Mouse (Mus musculus): ENCODE measurements at regions not wholly inside any gene's neighbourhood (a gene's known extent, or its start where the extent isn't known, plus 50 kb on each side); places are given as distances from the start of the nearest gene placed in this dataset.
A peak's percentile ranks its signal among the peaks of the same experiment; 100 is the strongest.

DNA sequence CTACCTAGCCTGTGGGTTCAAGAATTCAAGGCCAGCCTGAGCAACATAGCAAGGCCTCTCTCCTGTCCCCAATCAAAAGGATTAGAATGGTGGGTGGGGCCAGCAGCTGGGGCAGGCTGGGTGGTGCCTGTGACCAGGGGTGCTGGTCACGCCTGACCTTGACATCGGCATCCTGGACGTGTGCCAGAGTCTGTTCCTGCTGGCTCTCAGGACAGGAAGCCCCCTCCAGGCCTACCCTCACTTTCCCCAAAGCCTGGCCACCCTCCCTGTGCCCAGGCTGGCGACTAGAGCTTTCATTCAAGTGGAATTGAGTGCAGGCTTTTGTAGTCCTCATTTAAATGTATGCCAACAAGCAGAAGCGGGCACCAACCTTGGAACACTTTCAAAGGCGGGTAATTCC lies 73.7 kb upstream of the Nkd1 start:
- DNase-seq, result no peak
- no peak overlapping the region for H3K4me3 ChIP-seq (ENCODE audit: insufficient read depth, low read depth, low read length)
- no peak overlapping the region for H3K27ac ChIP-seq (ENCODE audit: insufficient read depth, low read depth, low read length)
- H3K27me3 ChIP-seq (replicated peaks; ENCODE audit: control insufficient read depth, insufficient read depth, low read length), result no peaks in the 10 kb centered on the region
- WGBS, result 43% methylated on average over 6 of the region's 6 CpGs
- no peaks in the 10 kb centered on the region for H3K36me3 ChIP-seq (ENCODE audit: control insufficient read depth, insufficient read depth, low read length)
- H3K4me1 ChIP-seq (ENCODE audit: control insufficient read depth, insufficient read depth, low read length), result no peaks in the 10 kb centered on the region
- TF ChIP-seq POLR2A (IDR thresholded peaks at IDR 0.05; ENCODE audit: low read depth, low read length) (no peak), CTCF (conservative IDR thresholded peaks at IDR 0.05; ENCODE audit: insufficient read depth, insufficient read length, low read depth, low read length) (no peak)

DNA sequence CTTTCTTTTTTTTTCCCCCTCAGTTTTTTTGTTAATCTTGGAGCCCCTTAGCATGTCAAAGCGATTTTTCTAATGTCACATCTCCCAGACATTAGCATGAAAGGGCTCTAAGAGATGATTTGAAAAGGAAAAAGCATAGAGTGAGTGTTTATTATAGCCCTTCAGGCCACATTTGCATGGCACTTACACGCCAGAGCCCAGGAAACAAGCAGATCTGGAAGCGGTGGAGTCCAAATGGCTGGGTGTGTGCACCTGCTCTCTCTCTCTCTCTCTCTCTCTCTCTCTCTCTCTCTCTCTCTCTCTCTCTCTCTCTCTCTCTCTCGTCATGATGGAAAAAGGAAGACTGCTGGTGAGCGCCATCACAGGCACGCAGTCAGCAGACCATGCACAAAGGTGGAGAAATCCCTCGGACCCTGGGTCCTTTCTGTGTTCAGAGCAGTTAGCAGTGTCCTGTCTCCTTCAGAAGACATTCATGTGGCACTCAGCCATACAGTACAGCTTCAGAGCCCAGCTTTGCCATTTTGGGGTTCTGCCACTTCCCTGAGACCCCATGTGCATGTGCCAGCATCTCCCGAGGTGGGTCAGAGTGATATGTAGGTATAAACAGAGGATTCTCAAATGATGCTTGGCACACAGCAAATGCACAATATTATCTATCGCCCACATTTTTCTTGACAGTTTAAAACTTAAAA lies 73.2 kb upstream of the Nkd1 start:
- Histone ChIP-seq H3K4me3 (ENCODE audit: insufficient read depth, low read depth, low read length) (no peak overlapping the region), H3K36me3 (ENCODE audit: control insufficient read depth, insufficient read depth, low read length) (no peaks in the 10 kb centered on the region), H3K27ac (ENCODE audit: insufficient read depth, low read depth, low read length) (no peak overlapping the region), H3K27me3 (replicated peaks; ENCODE audit: control insufficient read depth, insufficient read depth, low read length) (no peaks in the 10 kb centered on the region), H3K4me1 (ENCODE audit: control insufficient read depth, insufficient read depth, low read length) (no peaks in the 10 kb centered on the region)
- no peak for TF ChIP-seq POLR2A (IDR thresholded peaks at IDR 0.05; ENCODE audit: low read depth, low read length)
- TF ChIP-seq CTCF (conservative IDR thresholded peaks at IDR 0.05; ENCODE audit: insufficient read depth, insufficient read length, low read depth, low read length), result no peak
- no peak for DNase-seq
- WGBS, result 80% methylated on average over 9 of the region's 9 CpGs

DNA sequence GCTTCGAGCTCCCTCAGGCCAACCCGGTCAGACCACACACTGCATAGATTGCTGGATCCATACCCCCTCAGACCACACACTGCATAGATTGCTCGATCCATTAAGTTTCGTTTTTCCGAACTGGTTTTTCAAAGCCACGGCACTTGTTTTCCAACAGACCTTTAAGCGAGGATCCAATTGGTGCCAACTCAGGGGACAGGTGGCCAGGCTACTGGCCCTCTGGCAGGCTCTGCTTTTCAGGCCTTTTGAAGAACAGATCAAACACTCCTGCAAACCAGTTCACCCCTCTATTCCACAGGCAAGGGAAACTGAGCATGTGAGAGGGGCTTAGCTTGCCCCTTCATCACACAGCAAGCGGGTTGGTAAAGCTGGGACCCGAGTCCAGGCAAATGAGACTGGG lies 72.2 kb upstream of the Nkd1 start:
- no peak for TF ChIP-seq POLR2A (IDR thresholded peaks at IDR 0.05; ENCODE audit: low read depth, low read length)
- H3K27me3 ChIP-seq (replicated peaks; ENCODE audit: control insufficient read depth, insufficient read depth, low read length), result no peaks in the 10 kb centered on the region
- no peak overlapping the region for H3K27ac ChIP-seq (ENCODE audit: insufficient read depth, low read depth, low read length)
- 91% methylated on average over 9 of the region's 9 CpGs for WGBS
- H3K4me1 ChIP-seq (ENCODE audit: control insufficient read depth, insufficient read depth, low read length), result no peaks in the 10 kb centered on the region
- DNase-seq, result no peak
- no peak overlapping the region for H3K4me3 ChIP-seq (ENCODE audit: insufficient read depth, low read depth, low read length)
- H3K36me3 ChIP-seq (ENCODE audit: control insufficient read depth, insufficient read depth, low read length), result no peaks in the 10 kb centered on the region

DNA sequence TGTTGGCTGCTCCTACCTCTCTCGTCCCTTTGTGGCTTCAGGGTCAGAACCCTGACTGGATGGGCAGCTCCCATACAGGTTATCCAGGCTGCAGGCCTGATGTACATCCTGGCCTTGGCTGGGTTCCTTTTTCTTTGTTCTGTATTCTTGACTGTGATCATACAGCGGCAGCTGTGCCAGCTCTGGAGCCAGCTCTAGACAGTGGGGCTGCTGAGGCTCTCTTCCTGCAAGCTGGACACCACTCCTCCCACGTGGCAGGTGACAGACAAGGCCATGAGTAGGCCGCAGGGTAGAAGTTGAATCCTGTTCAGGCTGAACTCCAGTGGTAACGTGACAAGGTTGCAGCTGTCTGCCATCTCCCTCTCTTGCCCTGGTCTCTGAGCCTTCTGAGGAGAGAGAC lies 71.6 kb upstream of the Nkd1 start:
- no peak for TF ChIP-seq POLR2A (IDR thresholded peaks at IDR 0.05; ENCODE audit: low read depth, low read length)
- no peak for TF ChIP-seq CTCF (conservative IDR thresholded peaks at IDR 0.05; ENCODE audit: insufficient read depth, insufficient read length, low read depth, low read length)
- H3K27me3 ChIP-seq (replicated peaks; ENCODE audit: control insufficient read depth, insufficient read depth, low read length), result peaks cover 4% of the 10 kb centered on the region; the same call in 1 of the 2 replicates
- DNase-seq, result no peak
- no peak overlapping the region for H3K27ac ChIP-seq (ENCODE audit: insufficient read depth, low read depth, low read length)
- no peak overlapping the region for H3K4me3 ChIP-seq (ENCODE audit: insufficient read depth, low read depth, low read length)
- 78% methylated on average over 5 of the region's 5 CpGs for WGBS
- H3K4me1 ChIP-seq (ENCODE audit: control insufficient read depth, insufficient read depth, low read length), result no peaks in the 10 kb centered on the region
- no peaks in the 10 kb centered on the region for H3K36me3 ChIP-seq (ENCODE audit: control insufficient read depth, insufficient read depth, low read length)

DNA sequence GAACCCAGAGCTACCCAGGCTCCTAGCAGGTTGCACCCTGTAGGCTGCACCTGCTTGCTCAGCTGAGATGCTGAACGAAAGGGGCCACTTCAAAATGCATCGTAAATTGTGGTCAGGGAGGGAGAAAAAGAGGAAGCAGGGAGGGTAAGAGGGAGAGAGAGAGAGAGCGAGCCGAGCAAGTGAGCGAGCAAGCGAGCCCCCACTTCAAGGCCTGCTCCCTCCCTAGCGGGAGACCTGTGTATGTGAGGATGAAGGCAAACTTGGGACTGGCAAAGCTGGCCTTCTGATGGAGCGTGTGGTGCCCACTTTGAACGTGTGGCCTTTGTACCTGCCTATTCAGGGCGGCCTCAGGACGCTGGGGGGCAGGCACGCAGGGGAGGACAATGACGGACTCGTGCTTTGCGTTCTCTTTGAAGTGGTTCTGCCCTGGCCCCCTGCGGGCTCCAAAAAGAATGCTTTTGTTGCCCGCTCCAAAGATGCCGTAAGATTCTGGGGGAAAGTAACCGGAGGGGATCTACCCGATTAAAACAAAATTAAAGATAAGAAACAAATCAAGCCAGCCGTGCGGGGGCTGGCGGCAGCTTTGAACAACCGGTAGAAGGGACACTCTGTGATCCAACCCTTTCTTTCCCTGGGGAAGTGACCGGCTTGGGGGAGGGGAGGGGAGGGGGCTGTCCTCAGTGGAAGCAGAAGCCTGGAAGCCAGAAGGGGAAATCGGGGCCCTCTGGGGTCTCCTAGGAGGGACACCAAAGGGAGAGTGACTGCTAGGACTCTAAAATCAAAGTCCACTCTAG lies 70.1 kb upstream of the Nkd1 start:
- DNase-seq, result no peak
- peaks cover 4% of the 10 kb centered on the region; the same call in 1 of the 2 replicates for H3K27me3 ChIP-seq (replicated peaks; ENCODE audit: control insufficient read depth, insufficient read depth, low read length)
- TF ChIP-seq POLR2A (IDR thresholded peaks at IDR 0.05; ENCODE audit: low read depth, low read length) (no peak), CTCF (conservative IDR thresholded peaks at IDR 0.05; ENCODE audit: insufficient read depth, insufficient read length, low read depth, low read length) (no peak)
- WGBS, result 23% methylated on average over 26 of the region's 26 CpGs
- no peak overlapping the region for H3K27ac ChIP-seq (ENCODE audit: insufficient read depth, low read depth, low read length)
- no peaks in the 10 kb centered on the region for H3K36me3 ChIP-seq (ENCODE audit: control insufficient read depth, insufficient read depth, low read length)
- H3K4me3 ChIP-seq (ENCODE audit: insufficient read depth, low read depth, low read length), result no peak overlapping the region
- no peaks in the 10 kb centered on the region for H3K4me1 ChIP-seq (ENCODE audit: control insufficient read depth, insufficient read depth, low read length)

DNA sequence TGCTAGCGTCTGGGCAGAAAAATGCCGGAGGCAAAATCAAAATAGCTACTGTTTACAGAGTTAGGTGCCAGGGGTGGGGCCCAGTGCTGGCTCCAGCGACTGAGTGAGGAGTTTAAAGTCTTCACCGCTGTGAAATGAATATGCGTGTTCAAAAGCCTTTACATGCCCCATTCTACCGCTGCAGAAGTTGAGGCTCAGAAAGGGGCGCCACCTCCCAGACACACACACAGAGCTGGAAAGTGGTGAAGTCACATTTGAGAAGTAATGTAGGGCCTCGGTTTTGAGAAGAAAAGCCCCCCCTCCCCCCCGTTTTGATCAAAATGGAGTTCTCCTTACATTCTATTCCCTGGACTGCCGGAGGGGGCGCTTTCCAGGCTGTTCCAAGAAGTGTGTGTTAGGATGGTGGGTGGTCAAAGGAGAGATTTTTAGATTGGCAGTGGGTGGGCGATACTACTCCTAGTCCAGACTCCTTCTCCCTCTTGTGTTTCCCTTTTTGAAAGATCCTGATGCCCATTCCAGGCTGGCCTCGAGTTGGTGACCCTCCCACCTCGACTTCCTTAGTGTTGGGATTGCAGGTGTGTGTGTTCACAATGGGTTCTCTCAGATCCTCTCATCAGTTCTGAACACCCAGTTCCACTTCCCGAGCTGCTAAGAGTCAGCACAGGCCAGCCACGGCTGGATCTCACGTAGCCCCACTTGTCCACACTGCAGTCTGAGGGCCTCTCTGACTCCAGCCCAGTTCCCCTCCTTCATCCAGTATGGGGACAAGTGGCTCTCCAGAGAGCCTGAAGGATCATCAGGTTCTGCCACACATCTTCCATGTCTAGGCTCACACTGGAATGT lies 69.3 kb upstream of the Nkd1 start:
- Histone ChIP-seq H3K27ac (ENCODE audit: insufficient read depth, low read depth, low read length) (no peak overlapping the region), H3K4me1 (ENCODE audit: control insufficient read depth, insufficient read depth, low read length) (no peaks in the 10 kb centered on the region), H3K27me3 (replicated peaks; ENCODE audit: control insufficient read depth, insufficient read depth, low read length) (peaks cover 4% of the 10 kb centered on the region; the same call in 1 of the 2 replicates), H3K4me3 (ENCODE audit: insufficient read depth, low read depth, low read length) (no peak overlapping the region), H3K36me3 (ENCODE audit: control insufficient read depth, insufficient read depth, low read length) (no peaks in the 10 kb centered on the region)
- peak; percentile 23 for DNase-seq
- TF ChIP-seq POLR2A (IDR thresholded peaks at IDR 0.05; ENCODE audit: low read depth, low read length), result no peak
- TF ChIP-seq CTCF (conservative IDR thresholded peaks at IDR 0.05; ENCODE audit: insufficient read depth, insufficient read length, low read depth, low read length), result no peak
- 35% methylated on average over 17 of the region's 17 CpGs for WGBS

DNA sequence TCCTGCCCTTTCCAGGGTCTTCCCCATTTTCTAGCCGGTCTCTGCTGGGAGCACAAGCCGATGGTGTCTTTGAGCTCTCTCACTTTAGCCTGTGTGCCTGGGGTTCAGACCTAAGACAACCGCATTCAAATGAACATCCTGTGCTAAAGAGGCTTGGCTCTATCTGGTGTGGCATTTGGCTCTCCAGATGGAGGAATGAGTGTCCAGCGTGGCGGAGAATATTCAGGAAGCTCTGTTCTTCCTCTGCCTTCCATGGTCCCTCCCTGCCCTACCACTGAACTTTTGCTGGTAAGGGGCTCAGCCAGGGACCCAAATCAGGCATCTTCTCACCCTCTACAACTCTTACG lies 68.7 kb upstream of the Nkd1 start:
- Histone ChIP-seq H3K27me3 (replicated peaks; ENCODE audit: control insufficient read depth, insufficient read depth, low read length) (peaks cover 4% of the 10 kb centered on the region; the same call in 1 of the 2 replicates), H3K36me3 (ENCODE audit: control insufficient read depth, insufficient read depth, low read length) (no peaks in the 10 kb centered on the region), H3K4me3 (ENCODE audit: insufficient read depth, low read depth, low read length) (no peak overlapping the region), H3K4me1 (ENCODE audit: control insufficient read depth, insufficient read depth, low read length) (no peaks in the 10 kb centered on the region), H3K27ac (ENCODE audit: insufficient read depth, low read depth, low read length) (no peak overlapping the region)
- DNase-seq, result no peak
- 85% methylated on average over 6 of the region's 6 CpGs for WGBS
- no peak for TF ChIP-seq POLR2A (IDR thresholded peaks at IDR 0.05; ENCODE audit: low read depth, low read length)
- no peak for TF ChIP-seq CTCF (conservative IDR thresholded peaks at IDR 0.05; ENCODE audit: insufficient read depth, insufficient read length, low read depth, low read length)

Measured in kidney, adult 2 months (tissue).